Mouse (Mus musculus): Measurements from ENCODE around the gene Bmt2. TPM values are rescaled to one million over a fixed set of nuclear protein-coding genes. Genes with fewer than 3 reads are reported as not detected.

Bmt2 gene
- polyA plus RNA-seq (2012; fragmentation: generic; extraction: Trizol): 2.8 TPM

DNA sequence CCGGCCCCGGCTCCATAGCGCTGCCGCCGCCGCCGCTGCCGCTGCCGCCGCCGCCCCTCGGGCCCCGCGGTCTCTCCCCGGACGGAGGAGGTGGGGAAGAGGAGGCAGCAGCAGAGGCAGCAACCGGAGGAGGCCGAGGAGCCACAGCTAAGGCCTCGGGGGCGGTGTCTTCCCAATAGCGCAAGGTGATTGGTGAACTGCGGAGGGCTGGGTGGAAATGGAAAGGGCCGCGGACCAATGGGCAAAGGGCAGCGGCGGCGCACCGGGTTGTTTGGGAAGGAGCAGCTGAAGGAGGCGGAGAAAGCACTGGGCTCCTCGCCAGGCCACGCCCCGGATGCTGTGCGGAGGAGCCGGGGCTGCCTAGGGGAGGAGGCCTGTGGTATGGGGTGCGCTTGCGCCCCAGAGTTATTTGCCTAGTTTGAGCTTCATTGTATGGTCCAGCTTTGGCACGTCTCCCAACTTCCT is at the start of gene Bmt2:
TSS of gene Bmt2 (minus strand) at position 149 of the 465 bp plus-strand sequence.
- TF ChIP-seq POLR2A (IDR thresholded peaks at IDR 0.05; ENCODE audit: insufficient read length, low read depth): peak; percentile 85
- no peak for TF ChIP-seq E2F4 (IDR thresholded peaks at IDR 0.05; ENCODE audit: insufficient read depth)
- peak; percentile 69 for TF ChIP-seq POLR2AphosphoS2 (IDR thresholded peaks at IDR 0.05; ENCODE audit: insufficient read length, low read depth)
- no peak for TF ChIP-seq USF1 (IDR thresholded peaks at IDR 0.05; ENCODE audit: low read depth)
- TF ChIP-seq MYOG (IDR thresholded peaks at IDR 0.05; ENCODE audit: control insufficient read depth in 1 of 3, insufficient read depth in 1 of 3, insufficient read length in 2 of 3, low read depth in 2 of 3): peak in 2 of 3 experiments; percentile 38 to 72
- peak in 1 of 3 experiments; percentile 65 for TF ChIP-seq MYOD1 (IDR thresholded peaks at IDR 0.05; ENCODE audit: control insufficient read depth in 1 of 3, insufficient read length in 2 of 3, low read depth in 2 of 3)
- TF ChIP-seq REST (IDR thresholded peaks at IDR 0.05; ENCODE audit: insufficient read depth, insufficient read length): no peak
- TF ChIP-seq TCF3 (IDR thresholded peaks at IDR 0.05; ENCODE audit: insufficient read length, low read depth): no peak
- TF ChIP-seq CEBPB (IDR thresholded peaks at IDR 0.05; ENCODE audit: insufficient read depth, poor library complexity, severe bottlenecking): no peak
- peak; percentile 37 for TF ChIP-seq SRF (IDR thresholded peaks at IDR 0.05; ENCODE audit: control insufficient read depth, insufficient read length, low read depth)
- TF ChIP-seq TCF12 (IDR thresholded peaks at IDR 0.05; ENCODE audit: insufficient read depth, poor library complexity, severe bottlenecking): no peak
- TF ChIP-seq MAX (IDR thresholded peaks at IDR 0.05; ENCODE audit: low read depth): no peak

GRCm38 (mm10) chr6:13722166-13722565 is 44.4 kb upstream of the Bmt2 start:
- no peak overlapping the region for H3ac ChIP-seq (ENCODE audit: control insufficient read depth, insufficient read length)
- no peaks in the 10 kb centered on the region for H3K79me2 ChIP-seq (ENCODE audit: control insufficient read depth, insufficient read depth)
- TF ChIP-seq MYOD1 (IDR thresholded peaks at IDR 0.05; ENCODE audit: control insufficient read depth in 1 of 3, insufficient read length in 2 of 3, low read depth in 2 of 3) (no peak), TCF12 (IDR thresholded peaks at IDR 0.05; ENCODE audit: insufficient read depth, poor library complexity, severe bottlenecking) (no peak), CEBPB (IDR thresholded peaks at IDR 0.05; ENCODE audit: insufficient read depth, poor library complexity, severe bottlenecking) (no peak), REST (IDR thresholded peaks at IDR 0.05; ENCODE audit: insufficient read depth, insufficient read length) (no peak), TCF3 (IDR thresholded peaks at IDR 0.05; ENCODE audit: insufficient read length, low read depth) (no peak), E2F4 (IDR thresholded peaks at IDR 0.05; ENCODE audit: insufficient read depth) (no peak), SRF (IDR thresholded peaks at IDR 0.05; ENCODE audit: control insufficient read depth, insufficient read length, low read depth) (no peak), MAX (IDR thresholded peaks at IDR 0.05; ENCODE audit: low read depth) (no peak), MYOG (IDR thresholded peaks at IDR 0.05; ENCODE audit: control insufficient read depth in 1 of 3, insufficient read depth in 1 of 3, insufficient read length in 2 of 3, low read depth in 2 of 3) (no peak), USF1 (IDR thresholded peaks at IDR 0.05; ENCODE audit: low read depth) (no peak), POLR2AphosphoS2 (IDR thresholded peaks at IDR 0.05; ENCODE audit: insufficient read length, low read depth) (no peak), POLR2A (IDR thresholded peaks at IDR 0.05; ENCODE audit: insufficient read length, low read depth) (no peak)
- no peak overlapping the region for H3K4me3 ChIP-seq
- no peaks in the 10 kb centered on the region for H3K36me3 ChIP-seq (ENCODE audit: control insufficient read depth, insufficient read depth)
- no peak overlapping the region for H3K4me2 ChIP-seq (ENCODE audit: low read depth)
- no peaks in the 10 kb centered on the region for H3K27me3 ChIP-seq (ENCODE audit: control insufficient read depth, insufficient read depth, insufficient read length)

More for the DNA sequence above, at the start of gene Bmt2:
- H3K36me3 ChIP-seq (ENCODE audit: control insufficient read depth, insufficient read depth): no peaks in the 10 kb centered on the region
- H3K4me3 ChIP-seq: peak within 1 kb of the TSS; percentile 72
- peaks cover 40% of the 10 kb centered on the region for H3K79me2 ChIP-seq (ENCODE audit: control insufficient read depth, insufficient read depth)
- no peaks in the 10 kb centered on the region for H3K27me3 ChIP-seq (ENCODE audit: control insufficient read depth, insufficient read depth, insufficient read length)
- H3ac ChIP-seq (ENCODE audit: control insufficient read depth, insufficient read length): peak within 1 kb of the TSS; percentile 79
- peak within 1 kb of the TSS; percentile 94 for H3K4me2 ChIP-seq (ENCODE audit: low read depth)

DNA sequence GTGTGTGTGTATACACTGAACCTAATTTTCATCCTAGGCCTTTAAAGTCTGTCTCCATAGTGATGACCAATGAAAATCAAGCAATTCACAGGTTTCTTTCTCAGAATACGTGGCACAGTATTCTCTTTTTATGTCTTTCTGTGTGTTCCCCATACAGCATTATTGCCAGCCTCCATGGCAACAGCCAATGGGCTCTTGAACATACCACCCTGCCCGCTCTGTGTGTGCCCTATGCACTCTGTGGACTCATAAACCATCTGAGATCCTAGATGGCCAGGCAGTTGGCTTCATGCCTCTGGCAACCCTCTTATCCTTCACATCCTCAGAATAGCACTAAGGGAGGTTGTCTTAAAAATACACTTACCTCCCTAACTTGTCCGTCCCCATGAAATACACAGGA is 37.1 kb upstream of the Bmt2 start:
- Histone ChIP-seq H3K27me3 (ENCODE audit: control insufficient read depth, insufficient read depth, insufficient read length) (no peaks in the 10 kb centered on the region), H3ac (ENCODE audit: control insufficient read depth, insufficient read length) (no peak overlapping the region), H3K4me2 (ENCODE audit: low read depth) (no peak overlapping the region), H3K4me3 (no peak overlapping the region), H3K36me3 (ENCODE audit: control insufficient read depth, insufficient read depth) (no peaks in the 10 kb centered on the region), H3K79me2 (ENCODE audit: control insufficient read depth, insufficient read depth) (no peaks in the 10 kb centered on the region)
- TF ChIP-seq MYOG (IDR thresholded peaks at IDR 0.05; ENCODE audit: control insufficient read depth in 1 of 3, insufficient read depth in 1 of 3, insufficient read length in 2 of 3, low read depth in 2 of 3): no peak
- no peak for TF ChIP-seq MYOD1 (IDR thresholded peaks at IDR 0.05; ENCODE audit: control insufficient read depth in 1 of 3, insufficient read length in 2 of 3, low read depth in 2 of 3)
- TF ChIP-seq E2F4 (IDR thresholded peaks at IDR 0.05; ENCODE audit: insufficient read depth): no peak
- no peak for TF ChIP-seq TCF3 (IDR thresholded peaks at IDR 0.05; ENCODE audit: insufficient read length, low read depth)
- TF ChIP-seq SRF (IDR thresholded peaks at IDR 0.05; ENCODE audit: control insufficient read depth, insufficient read length, low read depth): no peak
- no peak for TF ChIP-seq TCF12 (IDR thresholded peaks at IDR 0.05; ENCODE audit: insufficient read depth, poor library complexity, severe bottlenecking)
- no peak for TF ChIP-seq USF1 (IDR thresholded peaks at IDR 0.05; ENCODE audit: low read depth)
- no peak for TF ChIP-seq CEBPB (IDR thresholded peaks at IDR 0.05; ENCODE audit: insufficient read depth, poor library complexity, severe bottlenecking)
- TF ChIP-seq POLR2AphosphoS2 (IDR thresholded peaks at IDR 0.05; ENCODE audit: insufficient read length, low read depth): no peak
- no peak for TF ChIP-seq REST (IDR thresholded peaks at IDR 0.05; ENCODE audit: insufficient read depth, insufficient read length)
- no peak for TF ChIP-seq MAX (IDR thresholded peaks at IDR 0.05; ENCODE audit: low read depth)
- no peak for TF ChIP-seq POLR2A (IDR thresholded peaks at IDR 0.05; ENCODE audit: insufficient read length, low read depth)

- no peaks in the 10 kb centered on the region for H3K79me2 ChIP-seq (ENCODE audit: control insufficient read depth, insufficient read depth)
- no peak for TF ChIP-seq MAX (IDR thresholded peaks at IDR 0.05; ENCODE audit: low read depth)
- no peak for TF ChIP-seq TCF3 (IDR thresholded peaks at IDR 0.05; ENCODE audit: insufficient read length, low read depth)
- no peak for TF ChIP-seq USF1 (IDR thresholded peaks at IDR 0.05; ENCODE audit: low read depth)
- no peak for TF ChIP-seq POLR2AphosphoS2 (IDR thresholded peaks at IDR 0.05; ENCODE audit: insufficient read length, low read depth)
- no peak for TF ChIP-seq MYOD1 (IDR thresholded peaks at IDR 0.05; ENCODE audit: control insufficient read depth in 1 of 3, insufficient read length in 2 of 3, low read depth in 2 of 3)
- no peak for TF ChIP-seq MYOG (IDR thresholded peaks at IDR 0.05; ENCODE audit: control insufficient read depth in 1 of 3, insufficient read depth in 1 of 3, insufficient read length in 2 of 3, low read depth in 2 of 3)
- no peak for TF ChIP-seq REST (IDR thresholded peaks at IDR 0.05; ENCODE audit: insufficient read depth, insufficient read length)
- no peaks in the 10 kb centered on the region for H3K36me3 ChIP-seq (ENCODE audit: control insufficient read depth, insufficient read depth)
- H3K4me2 ChIP-seq (ENCODE audit: low read depth): no peak overlapping the region
- no peak overlapping the region for H3K4me3 ChIP-seq
- no peaks in the 10 kb centered on the region for H3K27me3 ChIP-seq (ENCODE audit: control insufficient read depth, insufficient read depth, insufficient read length)
- no peak overlapping the region for H3ac ChIP-seq (ENCODE audit: control insufficient read depth, insufficient read length)
Observed at GRCm38 (mm10) chr6:13696882-13697281, 19.1 kb upstream of the Bmt2 start.

All from myocyte (in vitro differentiated cells).